Mouse (Mus musculus): ENCODE data around the gene Irx2. TPM values are rescaled to one million over a fixed set of nuclear protein-coding genes. Genes with fewer than 3 reads are reported as not detected.

The Irx2 gene
- polyA plus RNA-seq, 1 experiment: 1.0 TPM

DNA sequence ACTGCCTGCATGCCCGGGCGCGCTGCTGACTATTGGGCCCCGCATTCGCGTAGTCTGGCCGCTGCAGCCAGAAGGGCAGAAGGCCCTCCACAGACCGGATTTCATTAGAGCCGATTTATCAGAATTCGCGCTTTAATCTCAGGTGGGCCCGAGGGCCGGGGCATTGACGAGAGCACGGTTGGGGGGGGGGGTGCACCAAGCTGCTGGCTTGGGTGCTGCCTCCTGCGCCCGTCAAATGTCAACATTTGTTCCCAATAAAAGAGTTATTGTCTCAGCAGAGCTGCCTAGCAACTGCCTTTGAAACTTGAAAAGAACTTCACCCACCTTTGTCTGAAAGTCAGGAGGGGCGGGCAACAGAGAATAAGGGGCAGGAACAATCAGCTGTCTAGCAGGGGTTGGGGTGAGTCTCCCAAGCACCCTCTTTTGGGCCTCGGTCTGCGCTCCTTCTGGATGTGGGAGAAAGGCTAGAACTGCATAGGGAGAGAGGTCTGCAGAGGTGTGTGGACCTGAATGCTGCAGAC, 7.8 kb downstream of the Irx2 start:
- no peak for DNase-seq (ENCODE audit: low spot score)

DNA sequence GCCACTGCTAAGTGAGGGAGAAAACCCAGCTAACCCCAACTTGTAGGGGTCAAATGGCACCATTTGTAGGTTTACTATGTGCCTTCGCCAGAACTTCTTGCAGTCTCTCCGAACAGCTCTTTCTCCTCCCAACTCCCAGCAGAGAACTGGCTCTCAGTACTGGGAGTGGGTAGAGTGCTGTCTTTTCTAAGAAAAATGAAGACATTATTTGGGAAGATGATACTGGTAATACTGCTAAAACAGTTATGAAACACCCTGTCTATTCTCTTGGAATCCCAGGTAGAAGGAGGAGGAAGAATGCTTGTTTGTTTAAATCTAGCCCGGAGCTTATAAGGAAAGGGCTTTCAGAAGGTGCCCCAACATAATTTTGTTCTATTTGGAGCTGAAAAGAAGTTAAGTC, 8.9 kb downstream of the Irx2 start:
- no peak for DNase-seq (ENCODE audit: low spot score)

DNA sequence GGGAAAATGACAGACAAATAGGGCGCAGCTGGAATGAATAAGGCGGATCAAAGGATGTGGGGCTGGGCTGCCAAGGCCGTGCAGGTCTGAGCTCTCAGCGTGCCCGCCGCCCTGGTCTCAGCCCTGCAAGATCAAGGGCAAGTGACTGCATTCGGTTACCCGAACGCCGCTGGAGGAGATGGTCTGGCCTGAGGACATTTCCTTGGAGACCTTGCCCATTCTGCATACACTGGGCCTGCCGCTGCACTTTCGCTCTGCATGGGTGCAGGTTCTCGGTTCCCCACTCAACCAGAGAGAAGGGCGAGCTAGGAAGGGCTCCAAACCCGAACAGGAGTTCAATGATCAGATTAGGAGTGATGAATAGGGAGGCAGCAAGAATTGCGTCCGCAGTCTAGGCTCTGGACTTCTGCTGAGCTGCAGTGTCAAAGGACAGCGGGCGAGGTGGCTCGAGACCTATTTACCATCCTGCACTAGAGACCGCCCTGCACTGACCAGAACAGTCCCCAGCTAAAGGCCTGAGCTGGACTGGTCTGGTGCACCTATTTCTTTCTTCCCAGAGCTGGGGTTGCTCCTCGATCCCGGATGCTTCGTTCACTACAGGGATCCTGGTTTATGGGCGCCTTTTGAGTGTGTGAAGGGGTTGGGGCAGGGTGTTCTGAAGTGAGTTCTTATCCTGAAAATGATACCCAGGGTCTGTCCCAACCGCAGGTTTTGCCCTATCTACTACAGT, 9.9 kb downstream of the Irx2 start:
- DNase-seq (ENCODE audit: low spot score): no peak

DNA sequence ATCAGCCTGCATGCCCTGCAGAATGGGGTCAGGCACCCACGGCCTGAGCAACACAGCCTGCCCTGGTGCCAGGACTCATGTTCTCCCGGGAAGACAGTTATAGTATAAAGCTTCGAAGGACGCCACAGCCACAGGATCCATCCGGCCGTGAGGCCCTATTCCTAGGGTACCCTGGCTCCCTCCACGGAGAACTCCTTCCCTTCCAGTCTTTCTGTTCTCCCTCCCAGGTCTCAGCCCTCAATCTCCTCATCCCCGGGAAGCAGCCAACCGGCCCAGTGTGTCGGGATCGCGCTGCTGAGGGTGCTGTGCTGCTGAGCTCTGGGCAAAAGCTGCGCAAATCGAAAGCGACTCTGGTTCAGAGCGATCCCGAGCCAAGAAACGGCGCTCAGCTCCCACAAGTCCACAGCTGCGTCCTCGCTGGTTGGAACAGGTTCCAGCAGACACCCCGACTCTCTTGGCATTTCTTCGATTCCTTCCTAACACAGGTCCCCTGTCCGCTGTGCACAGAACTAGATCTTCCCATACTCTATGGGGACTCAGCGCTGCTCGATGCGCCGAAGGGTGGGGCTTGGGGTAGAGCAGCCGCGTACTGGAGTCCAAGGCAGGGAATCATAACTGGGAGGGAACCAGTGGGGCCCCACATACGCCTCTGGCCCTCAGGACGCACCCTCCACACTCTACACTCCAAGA, 11.0 kb downstream of the Irx2 start:
- DNase-seq (ENCODE audit: low spot score): no peak

DNA sequence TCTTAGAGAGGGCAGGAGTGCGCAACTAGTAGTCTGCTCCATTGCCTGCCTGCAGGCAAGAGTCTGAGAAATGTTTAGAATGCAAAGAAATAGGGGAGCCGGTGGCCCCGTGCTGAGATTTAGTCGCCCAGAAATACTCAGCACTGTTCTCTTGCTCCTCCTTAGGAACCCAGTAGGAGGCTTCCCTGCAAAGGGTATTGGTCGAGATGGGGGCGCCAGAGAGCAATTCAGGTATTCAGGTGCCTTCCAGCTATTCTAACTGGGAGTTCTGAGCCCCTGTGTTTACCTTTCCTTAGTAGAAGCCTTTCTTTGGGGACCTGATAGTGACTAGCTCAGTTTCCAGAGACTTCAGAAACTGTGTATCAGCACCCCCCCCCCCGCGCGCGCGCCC, 11.5 kb downstream of the Irx2 start:
- DNase-seq (ENCODE audit: low spot score): no peak

DNA sequence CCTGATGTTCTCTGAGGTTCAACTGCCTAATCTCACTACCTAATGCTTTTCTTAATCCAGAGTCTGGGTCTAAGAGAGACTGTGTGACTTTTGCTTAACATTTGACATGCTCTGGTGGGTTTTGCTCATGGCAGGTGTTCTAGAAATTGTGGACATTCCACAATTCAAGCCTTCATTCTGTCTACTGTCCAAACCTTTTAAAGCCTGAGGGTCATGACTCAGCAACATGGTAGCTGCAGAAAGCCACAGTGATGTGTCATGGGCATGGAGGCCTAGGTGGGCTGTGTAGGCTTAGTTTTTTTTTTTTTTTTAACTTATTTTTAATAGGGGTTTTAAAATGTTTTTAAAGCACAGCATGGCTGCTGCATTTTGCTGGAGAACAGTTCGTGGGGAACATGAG, 27.8 kb downstream of the Irx2 start:
- DNase-seq (ENCODE audit: low spot score): no peak

DNA sequence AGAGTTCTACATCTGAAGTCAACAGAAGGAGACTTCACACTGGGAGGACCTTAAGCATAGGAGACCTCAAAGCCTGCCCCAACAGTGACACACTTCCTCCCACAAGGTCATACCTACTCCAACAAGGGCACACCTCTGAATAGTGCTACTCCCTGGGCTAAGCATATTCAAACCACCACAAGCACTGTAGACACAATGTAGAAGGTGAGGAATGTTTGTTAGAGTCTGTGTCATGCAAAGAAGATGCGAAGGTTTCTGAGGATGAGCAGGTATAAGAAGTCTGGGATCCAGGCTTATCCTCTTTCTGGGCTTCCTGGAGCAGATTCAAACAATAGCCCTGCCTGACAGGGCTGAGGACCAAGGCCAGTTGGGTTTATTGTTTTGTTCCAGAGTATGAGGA, 47.2 kb downstream of the Irx2 start:
- no peak for DNase-seq (ENCODE audit: low spot score)
